Comparison of ENCODE assay signal across 14 mouse cellular contexts in the genomic region with DNA sequence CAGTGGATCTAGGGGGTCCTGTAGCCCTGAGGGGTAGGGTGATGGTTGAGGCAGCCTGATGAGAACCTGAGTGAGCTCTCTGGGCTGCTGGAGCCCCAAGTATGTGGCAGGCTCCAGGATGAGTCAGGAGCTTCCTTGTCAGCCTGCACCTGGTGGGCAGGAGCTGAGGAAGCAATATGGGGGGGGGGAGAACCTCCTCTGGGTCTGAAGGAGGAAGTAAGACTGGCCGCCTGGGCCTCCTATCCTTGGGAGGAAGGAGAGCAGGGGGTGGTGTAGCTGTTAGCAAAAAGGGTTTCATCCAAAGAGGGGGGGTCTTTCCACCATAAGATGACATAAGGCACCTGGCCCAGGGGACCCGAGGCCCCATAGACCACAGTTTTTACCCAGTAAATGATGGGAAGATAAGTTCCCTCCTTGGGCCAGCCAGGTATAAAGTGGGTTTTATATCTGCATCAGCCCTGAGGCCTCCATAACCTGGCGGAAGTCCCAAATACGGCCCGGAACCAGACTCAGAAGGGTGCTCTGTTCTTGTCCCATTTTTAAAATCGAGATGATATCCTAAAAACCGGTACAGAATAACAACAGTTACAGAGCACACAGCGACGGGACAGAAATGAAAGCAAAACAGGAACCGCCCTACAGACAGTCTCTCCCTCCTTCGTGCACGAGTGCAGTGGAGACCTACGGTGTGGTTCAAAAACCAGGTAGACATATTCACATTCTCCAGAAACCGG. TPM values are rescaled to one million over a fixed set of nuclear protein-coding genes. Genes with fewer than 3 reads are reported as not detected.
DNase-seq lines count a peak whose midpoint lies in the region; ATAC-seq and TF ChIP-seq lines count a peak whose summit lies in the region.
"Had no signal": no experiment of that assay in that cellular context is flagged by ENCODE, and none has a peak within 500 bp of the region (broad histone marks: within the 10 kb centered on the region; RNA-seq: fewer than 3 reads in every experiment).

No protein-coding gene starts in this region.

- H3K27ac ChIP-seq in testis, adult 2 months (ENCODE audit: control insufficient read depth, insufficient read depth, low read depth, low read length): no peak overlapping the region
- H3K27ac ChIP-seq in brown adipose tissue, adult 24 weeks (replicated peaks; ENCODE audit: low read depth, low read length): no peak overlapping the region
- H3K27ac ChIP-seq in intestine, postnatal 0 days (ENCODE audit: low read depth, low read length): no peak overlapping the region
- H3K27ac ChIP-seq: forebrain, embryonic 12.5 days had no signal

- TF ChIP-seq CTCF in testis, adult 2 months (IDR thresholded peaks at IDR 0.05; ENCODE audit: control insufficient read depth, insufficient read depth, insufficient replicate concordance, low read depth, low read length): no peak
- TF ChIP-seq CTCF in intestine, postnatal 0 days (IDR thresholded peaks at IDR 0.05; ENCODE audit: low read depth): no peak

- peak overlapping the region; percentile 6 for H3K4me3 ChIP-seq in testis, adult 2 months (ENCODE audit: control insufficient read depth, low read depth, low read length)
- H3K4me3 ChIP-seq in brown adipose tissue, adult 24 weeks (ENCODE audit: insufficient read depth, low read depth, low read length): peak overlapping the region; percentile 40; the same call in 1 of the 2 replicates
- no peak overlapping the region for H3K4me3 ChIP-seq in intestine, postnatal 0 days (ENCODE audit: low read depth, low read length)
- H3K4me3 ChIP-seq: forebrain, embryonic 12.5 days; myocyte had no signal

- H3K9me3 ChIP-seq in intestine, postnatal 0 days (ENCODE audit: control insufficient read depth): no peaks in the 10 kb centered on the region
- H3K9me3 ChIP-seq: forebrain, embryonic 12.5 days had no signal

- H3K27me3 ChIP-seq in testis, adult 2 months (ENCODE audit: control insufficient read depth, insufficient read depth, low read length): no peaks in the 10 kb centered on the region
- H3K27me3 ChIP-seq in intestine, postnatal 0 days (replicated peaks; ENCODE audit: control insufficient read depth, insufficient read depth, low read length): no peaks in the 10 kb centered on the region
- H3K27me3 ChIP-seq: forebrain, embryonic 12.5 days had no signal

- no peak for DNase-seq in testis, postnatal 10 days (ENCODE audit: low spot score)
- DNase-seq in thymus, postnatal 36 days: peak; percentile 22 to 37
- DNase-seq in left cerebral cortex, adult 9 months (ENCODE audit: low spot score in 2 of 2): no peak
- DNase-seq in urinary bladder, postnatal 14 days (ENCODE audit: low spot score): no peak
- DNase-seq: gastrocnemius, postnatal 36 days; heart, postnatal 10 days; left cerebral cortex, postnatal 4 days; lung, postnatal 10 days had no signal

- H3K4me2 ChIP-seq in intestine, postnatal 0 days (replicated peaks; ENCODE audit: low read depth): no peak overlapping the region
- H3K4me2 ChIP-seq: forebrain, embryonic 12.5 days had no signal

- WGBS in intestine, postnatal 0 days: 80% methylated on average over 14 of the region's 14 CpGs

- no peaks in the 10 kb centered on the region for H3K4me1 ChIP-seq in testis, adult 2 months (ENCODE audit: control insufficient read depth, insufficient read depth, low read length)
- H3K4me1 ChIP-seq in brown adipose tissue, adult 24 weeks (ENCODE audit: control insufficient read depth, insufficient read depth, insufficient read length, low read length): no peaks in the 10 kb centered on the region
- H3K4me1 ChIP-seq in intestine, postnatal 0 days (replicated peaks; ENCODE audit: control insufficient read depth, insufficient read depth, low read length): no peaks in the 10 kb centered on the region
- H3K4me1 ChIP-seq: forebrain, embryonic 12.5 days had no signal

- H3K36me3 ChIP-seq in testis, adult 2 months (ENCODE audit: control insufficient read depth, insufficient read depth, low read length): no peaks in the 10 kb centered on the region
- no peaks in the 10 kb centered on the region for H3K36me3 ChIP-seq in intestine, postnatal 0 days (ENCODE audit: control insufficient read depth, insufficient read depth)
- H3K36me3 ChIP-seq: forebrain, embryonic 12.5 days had no signal

- ATAC-seq in megakaryocyte, adult 5-6 weeks (ENCODE audit: poor library complexity, severe bottlenecking): peak; percentile 96
- ATAC-seq in intestine, postnatal 0 days: no peak

- no peak overlapping the region for H3K9ac ChIP-seq in intestine, postnatal 0 days (ENCODE audit: low read depth, low read length)
- H3K9ac ChIP-seq: forebrain, embryonic 12.5 days had no signal

- TF ChIP-seq POLR2A in testis, adult 2 months (IDR thresholded peaks at IDR 0.05; ENCODE audit: control insufficient read depth, low read depth, low read length): no peak

RNA-seq across cellular contexts. Expression of gene B4galnt2, which starts 18.1 kb away (rescaled TPM):
- polyA plus RNA-seq in testis, adult 2 months (2012; rRNA removed): 0.35 and 0.77 TPM in 2 replicates
- polyA plus RNA-seq in brown adipose tissue, adult 24 weeks (2012; ENCODE audit: insufficient read depth, insufficient read length, missing spikeins): not detected in 2 replicates
- total RNA-seq in megakaryocyte, adult 5-6 weeks (2015): not detected in 2 replicates
- total RNA-seq in megakaryocyte, adult 5-6 weeks (2017): not detected in 2 replicates
- 18.2 and 21.1 TPM in 2 replicates for polyA plus RNA-seq in intestine, postnatal 0 days (2015; fragmentation: Nextera tagmentation; extraction: Ambion mirVana)
- total RNA-seq: gastrocnemius, postnatal 36 days; heart, postnatal 10 days; left cerebral cortex, postnatal 4 days had no signal
- polyA plus RNA-seq: forebrain, embryonic 12.5 days had no signal

RNA-seq across cellular contexts. Expression of gene Abi3, which starts 54.3 kb away (rescaled TPM):
- 0.58 and 0.93 TPM in 2 replicates for polyA plus RNA-seq in testis, adult 2 months (2012; rRNA removed)
- 8.4 and 26.7 TPM in 2 replicates for polyA plus RNA-seq in brown adipose tissue, adult 24 weeks (2012; ENCODE audit: insufficient read depth, insufficient read length, missing spikeins)
- total RNA-seq in megakaryocyte, adult 5-6 weeks (2015): 14.7 and 19.8 TPM in 2 replicates
- total RNA-seq in megakaryocyte, adult 5-6 weeks (2017): 13.7 and 20.0 TPM in 2 replicates
- 7.5 and 8.1 TPM in 2 replicates for polyA plus RNA-seq in intestine, postnatal 0 days (2015; fragmentation: Nextera tagmentation; extraction: Ambion mirVana)

RNA-seq across cellular contexts. Expression of gene Gngt2, which starts 59.6 kb away (rescaled TPM):
- 0.41 and 0.49 TPM in 2 replicates for polyA plus RNA-seq in testis, adult 2 months (2012; rRNA removed)
- 106 and 152 TPM in 2 replicates for polyA plus RNA-seq in brown adipose tissue, adult 24 weeks (2012; ENCODE audit: insufficient read depth, insufficient read length, missing spikeins)
- 92.0 and 95.7 TPM in 2 replicates for total RNA-seq in megakaryocyte, adult 5-6 weeks (2015)
- total RNA-seq in megakaryocyte, adult 5-6 weeks (2017): 64.0 and 66.6 TPM in 2 replicates
- 19.9 and 23.2 TPM in 2 replicates for polyA plus RNA-seq in intestine, postnatal 0 days (2015; fragmentation: Nextera tagmentation; extraction: Ambion mirVana)

Comparison
In these comparisons a context has a peak if more than half of its experiments do, and no peak if none do; other contexts are left out.
1. DNase-seq: peak in thymus, postnatal 36 days (2 of 2); none in testis, postnatal 10 days (single experiment), left cerebral cortex, adult 9 months (0 of 2) and urinary bladder, postnatal 14 days (single experiment).
2. RNA of gene B4galnt2, which starts 18.1 kb away (polyA plus RNA-seq): 18.2 to 21.1 TPM in intestine, postnatal 0 days; 0.35 to 0.77 TPM in testis, adult 2 months and not detected in brown adipose tissue, adult 24 weeks; every median in the first group is over 10 times any median in the second.
3. RNA of gene Gngt2, which starts 59.6 kb away (polyA plus RNA-seq): 106 to 152 TPM in brown adipose tissue, adult 24 weeks and 19.9 to 23.2 TPM in intestine, postnatal 0 days; 0.41 to 0.49 TPM in testis, adult 2 months; every median in the first group is over 10 times any median in the second.